14 mouse cellular contexts compared by ENCODE assay signal in the genomic region with DNA sequence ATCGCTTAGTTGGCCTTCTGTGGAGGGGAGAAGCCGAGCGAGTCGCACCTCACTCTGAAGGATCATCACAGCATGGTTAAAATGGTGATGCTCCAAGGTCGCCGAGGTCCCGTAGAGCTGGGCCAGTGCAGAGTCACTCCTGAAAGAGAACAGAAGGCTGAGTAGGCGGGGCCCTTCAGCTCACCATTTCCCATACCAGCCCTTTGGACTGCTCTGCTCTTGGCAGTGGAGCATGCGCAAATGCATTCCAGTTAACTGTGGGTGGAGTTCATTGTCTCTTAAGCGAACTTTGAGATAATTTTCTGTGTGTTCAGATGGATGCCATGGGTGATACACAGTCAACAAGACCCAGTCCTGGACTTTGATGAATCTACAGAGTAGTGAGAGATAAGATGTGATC.
DNase-seq lines count a peak whose midpoint lies in the region; ATAC-seq and TF ChIP-seq lines count a peak whose summit lies in the region.
"Had no signal": no experiment of that assay in that cellular context is flagged by ENCODE, and none has a peak within 500 bp of the region (broad histone marks: within the 10 kb centered on the region; RNA-seq: fewer than 3 reads in every experiment).

No protein-coding gene starts in this region.

- 72% methylated on average over 10 of the region's 10 CpGs for WGBS in hindbrain, embryonic 10.5 days
- 74% methylated on average over 10 of the region's 10 CpGs for WGBS in hindbrain, embryonic 16.5 days
- WGBS in intestine, postnatal 0 days = 64% methylated on average over 10 of the region's 10 CpGs
- WGBS in limb, embryonic 10.5 days = 76% methylated on average over 10 of the region's 10 CpGs

- no peak for ATAC-seq in hindbrain, embryonic 16.5 days
- ATAC-seq in intestine, postnatal 0 days = peak; percentile 80
- ATAC-seq in megakaryocyte progenitor cell, adult 5-6 weeks (replicated peaks; ENCODE audit: poor library complexity) = no peak
- no peak for ATAC-seq in erythroblast, adult 5-6 weeks (replicated peaks; ENCODE audit: low FRiP score, poor library complexity, severe bottlenecking)
- ATAC-seq: liver, embryonic 12.5 days; lung, postnatal 0 days had no signal

- peaks cover 20% of the 10 kb centered on the region for H3K4me1 ChIP-seq in hindbrain, embryonic 10.5 days (replicated peaks)
- no peaks in the 10 kb centered on the region for H3K4me1 ChIP-seq in hindbrain, embryonic 16.5 days (ENCODE audit: control insufficient read depth, insufficient read depth, low read depth, low read length)
- 0 out of 2 replicates have a peak, but pooled peaks cover 3% of the 10 kb centered on the region for H3K4me1 ChIP-seq in intestine, postnatal 0 days (replicated peaks; ENCODE audit: control insufficient read depth, insufficient read depth, low read length)
- peaks cover 40% of the 10 kb centered on the region for H3K4me1 ChIP-seq in limb, embryonic 10.5 days
- H3K4me1 ChIP-seq: liver, embryonic 12.5 days had no signal

- no peaks in the 10 kb centered on the region for H3K27me3 ChIP-seq in hindbrain, embryonic 10.5 days (ENCODE audit: insufficient read depth, poor library complexity, severe bottlenecking)
- H3K27me3 ChIP-seq in hindbrain, embryonic 16.5 days (replicated peaks; ENCODE audit: control insufficient read depth, insufficient read depth, low read length) = no peaks in the 10 kb centered on the region
- H3K27me3 ChIP-seq in intestine, postnatal 0 days (replicated peaks; ENCODE audit: control insufficient read depth, insufficient read depth, low read length) = no peaks in the 10 kb centered on the region
- no peaks in the 10 kb centered on the region for H3K27me3 ChIP-seq in limb, embryonic 10.5 days (ENCODE audit: low read depth, poor library complexity, severe bottlenecking)
- H3K27me3 ChIP-seq: heart, embryonic 12.5 days; liver, embryonic 12.5 days; neural tube, embryonic 15.5 days had no signal

- peak overlapping the region; percentile 77 for H3K27ac ChIP-seq in hindbrain, embryonic 10.5 days
- no peak overlapping the region for H3K27ac ChIP-seq in hindbrain, embryonic 16.5 days (ENCODE audit: low read depth, low read length)
- no peak overlapping the region for H3K27ac ChIP-seq in intestine, postnatal 0 days (ENCODE audit: low read depth, low read length)
- H3K27ac ChIP-seq in limb, embryonic 10.5 days = peak overlapping the region; percentile 73
- H3K27ac ChIP-seq: liver, embryonic 12.5 days; neural tube, embryonic 15.5 days had no signal

- no peak overlapping the region for H3K4me3 ChIP-seq in hindbrain, embryonic 10.5 days
- H3K4me3 ChIP-seq in hindbrain, embryonic 16.5 days (ENCODE audit: low read length) = no peak overlapping the region
- H3K4me3 ChIP-seq in intestine, postnatal 0 days (ENCODE audit: low read depth, low read length) = no peak overlapping the region
- no peak overlapping the region for H3K4me3 ChIP-seq in limb, embryonic 10.5 days
- H3K4me3 ChIP-seq: heart, embryonic 12.5 days; liver, embryonic 12.5 days; neural tube, embryonic 15.5 days had no signal

- H3K4me2 ChIP-seq in hindbrain, embryonic 16.5 days (ENCODE audit: low read length) = no peak overlapping the region
- no peak overlapping the region; the same call in 1 of the 2 replicates for H3K4me2 ChIP-seq in intestine, postnatal 0 days (replicated peaks; ENCODE audit: low read depth)
- H3K4me2 ChIP-seq: heart, embryonic 12.5 days; liver, embryonic 12.5 days; neural tube, embryonic 15.5 days had no signal

- H3K36me3 ChIP-seq in hindbrain, embryonic 10.5 days = no peaks in the 10 kb centered on the region
- no peaks in the 10 kb centered on the region for H3K36me3 ChIP-seq in hindbrain, embryonic 16.5 days (ENCODE audit: control insufficient read depth, insufficient read depth, low read length)
- no peaks in the 10 kb centered on the region for H3K36me3 ChIP-seq in intestine, postnatal 0 days (ENCODE audit: control insufficient read depth, insufficient read depth)
- no peaks in the 10 kb centered on the region for H3K36me3 ChIP-seq in limb, embryonic 10.5 days
- H3K36me3 ChIP-seq: heart, embryonic 12.5 days; liver, embryonic 12.5 days; neural tube, embryonic 15.5 days had no signal

- no peak overlapping the region for H3K9ac ChIP-seq in hindbrain, embryonic 16.5 days (ENCODE audit: low read depth, low read length)
- H3K9ac ChIP-seq in intestine, postnatal 0 days (ENCODE audit: low read depth, low read length) = no peak overlapping the region
- H3K9ac ChIP-seq: heart, embryonic 12.5 days; liver, embryonic 12.5 days; neural tube, embryonic 15.5 days had no signal

- H3K9me3 ChIP-seq in hindbrain, embryonic 10.5 days = no peaks in the 10 kb centered on the region
- no peaks in the 10 kb centered on the region for H3K9me3 ChIP-seq in hindbrain, embryonic 16.5 days (ENCODE audit: control insufficient read depth, low read length)
- H3K9me3 ChIP-seq in intestine, postnatal 0 days (ENCODE audit: control insufficient read depth) = no peaks in the 10 kb centered on the region
- no peaks in the 10 kb centered on the region for H3K9me3 ChIP-seq in limb, embryonic 10.5 days (replicated peaks)
- H3K9me3 ChIP-seq: heart, embryonic 12.5 days; liver, embryonic 12.5 days; neural tube, embryonic 15.5 days had no signal

- TF ChIP-seq CTCF in intestine, postnatal 0 days (IDR thresholded peaks at IDR 0.05; ENCODE audit: low read depth) = no peak

- DNase-seq in hindbrain, embryonic 10.5 days (ENCODE audit: low spot score) = no peak
- DNase-seq in R1 (ENCODE audit: low read depth, low spot score) = peak; percentile 87
- DNase-seq in limb, embryonic 10.5 days (ENCODE audit: low spot score) = no peak
- no peak for DNase-seq in cerebellum, adult 9-11 months
- DNase-seq: cerebellum, adult 11-12 months; midbrain, embryonic 14.5 days had no signal

Comparison
In these comparisons a context has a peak if more than half of its experiments do, and no peak if none do; other contexts are left out.
1. H3K27ac ChIP-seq: peak in hindbrain, embryonic 10.5 days (single experiment) and limb, embryonic 10.5 days (single experiment); none in hindbrain, embryonic 16.5 days (single experiment) and intestine, postnatal 0 days (single experiment).